Mouse (Mus musculus) testis, adult 2 months (tissue): ENCODE measurements at regions not wholly inside any gene's neighbourhood (a gene's known extent, or its start where the extent isn't known, plus 50 kb on each side); places are given as distances from the start of the nearest gene placed in this dataset.

ENCODE experiments used
- CTCF ChIP-seq: fragments of 200-500 bp; IDR thresholded peaks from 2 replicates; pipeline ENCODE4 v1.5.1; 2012; ENCODE audit warnings: low read depth, mild to moderate bottlenecking, inconsistent platforms, low read length, moderate library complexity; ENCODE audit not compliant: control insufficient read depth, insufficient read depth, insufficient replicate concordance
- POLR2A ChIP-seq: fragments of 200-500 bp; IDR thresholded peaks from 2 replicates; pipeline ENCODE4 v1.6.1; 2012; ENCODE audit warnings: low read depth, mild to moderate bottlenecking, inconsistent platforms, low read length, moderate library complexity; ENCODE audit not compliant: control insufficient read depth

- TF ChIP-seq POLR2A (no peak), CTCF (no peak)
Observed at GRCm38 (mm10) chr8:26427311-26427710, 308.0 kb downstream of the Gm45692 start.
